Mouse (Mus musculus) retina, postnatal 7 days (tissue): ENCODE measurements around the gene Decr2.
"Not testable (repeated sequence)": the region's sequence is repeated elsewhere in the genome, so short reads cannot be mapped to it uniquely, and the experiment has no call there.

Experiments used
- DNase-seq: peaks from one replicate; pipeline ENCODE4 v3.0.0-alpha.2; 2012; ENCODE audit warnings: low read depth, low spot score

Gene Decr2

GRCm38 (mm10) chr17:26113181-26113948 is 23.2 kb upstream of the Decr2 start, which contains the start of gene Tmem8:
Tmem8 (plus strand) TSS chr17:26113299.
- no peak for DNase-seq

GRCm38 (mm10) chr17:26112751-26113150 is 22.6 kb upstream of the Decr2 start:
- no peak for DNase-seq

GRCm38 (mm10) chr17:26111722-26112121 is 21.6 kb upstream of the Decr2 start:
- DNase-seq, result no peak

- DNase-seq, result no peak
Measured at GRCm38 (mm10) chr17:26111024-26111423, 20.9 kb upstream of the Decr2 start.

- no peak for DNase-seq
Measured at GRCm38 (mm10) chr17:26110156-26110555, 20.0 kb upstream of the Decr2 start.

- DNase-seq, result no peak
Measured at GRCm38 (mm10) chr17:26105619-26106018, 15.5 kb upstream of the Decr2 start.

GRCm38 (mm10) chr17:26101478-26101877 is 11.3 kb upstream of the Decr2 start:
- DNase-seq, result no peak

- no peak for DNase-seq
Measured at GRCm38 (mm10) chr17:26100166-26100565, 10.0 kb upstream of the Decr2 start.

GRCm38 (mm10) chr17:26099316-26099715 is 9.2 kb upstream of the Decr2 start:
- DNase-seq, result not testable (repeated sequence)

GRCm38 (mm10) chr17:26098461-26098860 is 8.3 kb upstream of the Decr2 start:
- DNase-seq, result no peak

- DNase-seq, result no peak
Measured at GRCm38 (mm10) chr17:26095121-26095740, 5.1 kb upstream of the Decr2 start, which contains the start of gene Nme4. Nme4 (minus strand) TSS chr17:26095602.

GRCm38 (mm10) chr17:26094531-26095110 is 4.5 kb upstream of the Decr2 start:
- no peak for DNase-seq

- no peak for DNase-seq
Measured at GRCm38 (mm10) chr17:26087059-26087564, 3.0 kb downstream of the Decr2 start.

GRCm38 (mm10) chr17:26080867-26081266 is 9.3 kb downstream of the Decr2 start:
- DNase-seq, result no peak

GRCm38 (mm10) chr17:26078851-26079250 is 11.3 kb downstream of the Decr2 start:
- no peak for DNase-seq

GRCm38 (mm10) chr17:26075246-26075645 is 14.9 kb downstream of the Decr2 start:
- DNase-seq, result no peak

- DNase-seq, result no peak
Measured at GRCm38 (mm10) chr17:26070136-26070535, 20.0 kb downstream of the Decr2 start.

GRCm38 (mm10) chr17:26068831-26069739 is 21.1 kb downstream of the Decr2 start, which contains the start of gene Rab11fip3:
Rab11fip3 (minus strand) TSS chr17:26069555.
- peak; percentile 81 for DNase-seq

- no peak for DNase-seq
Measured at GRCm38 (mm10) chr17:26068024-26068830, 21.9 kb downstream of the Decr2 start.

- no peak for DNase-seq
Measured at GRCm38 (mm10) chr17:26066488-26067020, 23.6 kb downstream of the Decr2 start.
